Mouse (Mus musculus) neural tube, embryonic 14.5 days (tissue): ENCODE measurements at regions not wholly inside any gene's neighbourhood (a gene's known extent, or its start where the extent isn't known, plus 50 kb on each side); places are given as distances from the start of the nearest gene placed in this dataset.
"Not testable (repeated sequence)": the region's sequence is repeated elsewhere in the genome, so short reads cannot be mapped to it uniquely, and the experiment has no call there.

Experiments
- ATAC-seq: fragments of 200-750 bp; cut with Nextera tagmentation; 2 replicates; pipeline ENCODE4 v1.8.0; 2017; ENCODE audit warnings: low read depth, mild to moderate bottlenecking, moderate TSS enrichment, moderate library complexity
- H3K27ac ChIP-seq: fragments of 300-500 bp; sonication (generic); 2 replicates; pipeline ENCODE4 v1.5.1; 2014; ENCODE audit warnings: low read depth, mild to moderate bottlenecking, control low read depth, low read length, moderate library complexity, mixed read lengths
- H3K27me3 ChIP-seq: fragments of 300-500 bp; sonication (generic); 2 replicates; pipeline ENCODE4 v1.6.1; 2014; ENCODE audit warnings: low read length; ENCODE audit not compliant: control insufficient read depth, insufficient read depth
- H3K36me3 ChIP-seq: fragments of 300-500 bp; sonication (generic); 2 replicates; pipeline ENCODE4 v1.6.1; 2014; ENCODE audit warnings: low read length, mixed read lengths; ENCODE audit not compliant: control insufficient read depth, insufficient read depth
- H3K4me1 ChIP-seq: fragments of 300-500 bp; sonication (generic); 2 replicates; pipeline ENCODE4 v1.6.1; 2014; ENCODE audit warnings: low read length; ENCODE audit not compliant: control insufficient read depth, insufficient read depth
- H3K4me2 ChIP-seq: fragments of 300-500 bp; sonication (generic); 2 replicates; pipeline ENCODE4 v1.6.1; 2014; ENCODE audit warnings: mild to moderate bottlenecking, low read depth, low read length, control low read depth
- H3K4me3 ChIP-seq: fragments of 300-500 bp; sonication (generic); 2 replicates; pipeline ENCODE4 v1.5.1; 2014; ENCODE audit warnings: low read depth, low read length, control low read depth, mixed read lengths
- H3K9ac ChIP-seq: fragments of 300-500 bp; sonication (generic); replicated peaks from 2 replicates; pipeline ENCODE4 v1.6.1; 2014; ENCODE audit warnings: low read depth, mild to moderate bottlenecking, control low read depth, low read length, mixed read lengths
- H3K9me3 ChIP-seq: fragments of 300-500 bp; sonication (generic); 2 replicates; pipeline ENCODE4 v1.6.1; 2016; ENCODE audit warnings: low read length; ENCODE audit not compliant: control insufficient read depth
- WGBS: fragments of 180-500 bp; shearing (Covaris S2); extraction: QIAGEN DNeasy Blood & Tissue Kit; methylation state at CpG from one replicate; pipeline ENCODE4 v1.1.7; 2014; 5-methylcytosine and 5-hydroxymethylcytosine counted together

DNA sequence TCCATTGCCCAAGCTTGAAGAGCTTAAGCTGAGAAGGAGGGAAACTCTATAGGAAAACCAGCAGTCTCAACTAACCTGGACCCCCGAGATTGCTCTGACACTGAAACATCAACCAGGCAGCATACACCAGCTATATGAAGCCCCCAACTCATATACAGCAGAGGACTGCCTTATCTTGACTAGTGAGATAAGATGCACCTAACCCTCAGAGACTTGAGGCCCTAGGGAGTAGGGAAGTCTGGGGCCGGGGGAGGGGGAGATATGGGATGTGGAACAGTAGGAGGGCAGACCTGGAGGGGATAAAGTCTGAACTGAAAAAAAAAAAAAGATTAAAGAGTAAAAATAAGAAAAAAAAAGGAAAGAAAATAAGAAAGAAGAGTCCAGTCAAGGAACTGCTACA is 540.5 kb upstream of the Pkdcc start:
- no peaks in the 10 kb centered on the region for H3K4me1 ChIP-seq
- H3K36me3 ChIP-seq, result no peaks in the 10 kb centered on the region
- H3K9ac ChIP-seq, result no peak overlapping the region
- no peaks in the 10 kb centered on the region for H3K27me3 ChIP-seq
- no peaks in the 10 kb centered on the region for H3K9me3 ChIP-seq
- WGBS, result 91% methylated on average over 2 of the region's 2 CpGs
- ATAC-seq, result no peak
- no peak overlapping the region for H3K4me2 ChIP-seq
- H3K27ac ChIP-seq, result no peak overlapping the region
- no peak overlapping the region for H3K4me3 ChIP-seq

DNA sequence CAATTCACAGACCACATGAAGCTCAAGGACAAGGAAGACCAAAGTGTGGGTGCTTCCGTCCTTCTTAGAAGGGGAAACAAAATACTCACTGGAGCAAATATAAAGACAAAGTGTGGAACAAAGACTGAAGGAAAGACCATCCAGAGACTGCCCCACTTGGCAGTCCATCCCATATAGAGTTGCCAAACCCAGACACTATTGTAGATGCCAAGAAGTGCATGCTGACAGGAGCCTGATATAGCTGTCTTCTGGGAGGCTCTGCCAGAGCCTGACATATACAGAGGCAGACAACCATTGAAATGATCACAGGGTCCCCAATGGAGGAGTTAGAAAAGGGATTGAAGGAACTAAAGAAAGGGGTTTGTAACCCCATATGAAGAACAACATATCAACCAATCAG is 548.5 kb upstream of the Pkdcc start:
- not testable (repeated sequence) for H3K4me3 ChIP-seq, H3K27ac ChIP-seq, H3K9ac ChIP-seq, H3K9me3 ChIP-seq, ATAC-seq, H3K27me3 ChIP-seq, H3K4me1 ChIP-seq, H3K36me3 ChIP-seq, H3K4me2 ChIP-seq
- whole genome bisulfite sequencing, result 83% methylated on average over 1 of the region's 1 CpGs

- H3K4me1 ChIP-seq, result no peaks in the 10 kb centered on the region
These were observed 550.7 kb upstream of the Pkdcc start for GRCm38 (mm10) chr17:82664352-82664751.

DNA sequence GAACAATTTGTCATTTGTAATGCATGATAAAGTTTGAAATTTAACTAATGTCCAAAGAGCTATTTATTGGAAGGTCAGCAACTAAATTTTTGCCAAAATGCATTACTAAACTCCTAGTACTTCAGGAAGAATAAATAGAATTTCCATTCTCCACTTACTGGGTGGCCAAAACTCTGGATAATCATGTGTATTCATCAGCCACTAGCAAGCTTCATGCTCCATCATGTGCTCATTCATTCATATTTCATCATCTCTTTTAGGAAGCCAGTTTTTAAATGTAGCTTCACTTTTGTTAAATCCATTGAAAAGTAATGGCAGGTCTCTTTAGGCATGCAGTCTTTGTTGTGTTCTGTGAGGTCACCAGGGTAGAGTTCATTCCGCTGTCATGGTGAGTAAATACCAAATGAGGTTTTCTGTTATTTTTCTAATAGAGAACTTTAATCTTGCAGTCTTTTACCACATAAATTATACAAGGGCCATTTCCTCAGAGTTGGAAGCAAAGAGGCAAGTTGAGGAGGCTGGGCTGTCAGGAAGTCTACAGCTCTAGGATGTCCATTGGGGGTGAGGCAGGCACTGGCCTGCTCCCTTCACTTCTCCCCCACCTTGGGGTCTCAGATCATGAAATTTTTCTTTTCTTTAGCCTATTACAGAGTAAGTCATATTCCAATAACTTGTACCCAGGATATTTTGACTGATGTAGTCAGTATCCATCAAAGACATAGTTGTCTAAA is 578.5 kb upstream of the Pkdcc start:
- H3K4me2 ChIP-seq, result no peak overlapping the region
- WGBS, result 91% methylated on average over 1 of the region's 1 CpGs

More at GRCm38 (mm10) chr17:82664352-82664751, 550.7 kb upstream of the Pkdcc start:
- Histone ChIP-seq H3K36me3 (no peaks in the 10 kb centered on the region), H3K9ac (no peak overlapping the region), H3K27me3 (no peaks in the 10 kb centered on the region), H3K27ac (no peak overlapping the region), H3K9me3 (no peaks in the 10 kb centered on the region), H3K4me2 (no peak overlapping the region), H3K4me3 (no peak overlapping the region)
- WGBS, result 87% methylated on average over 6 of the region's 6 CpGs
- ATAC-seq, result no peak

DNA sequence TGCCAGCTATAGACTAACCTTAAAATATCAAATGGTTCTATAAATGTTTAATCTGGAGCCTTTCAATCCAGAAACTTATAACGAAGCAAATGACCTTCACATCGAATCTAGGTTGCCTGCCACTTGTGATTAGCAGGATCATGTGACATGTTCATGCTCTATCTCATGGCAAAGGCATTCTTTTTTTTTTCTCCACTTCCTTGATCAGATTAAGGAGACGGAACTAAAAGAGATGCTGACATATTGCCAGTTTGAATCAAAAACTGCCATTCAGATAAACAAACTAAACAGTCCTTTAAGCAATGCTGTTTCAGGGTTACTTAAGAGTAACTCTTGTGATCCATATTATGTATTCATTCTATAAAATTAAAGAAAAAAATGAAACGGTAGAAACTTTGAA is 579.2 kb upstream of the Pkdcc start:
- H3K9ac ChIP-seq, result no peak overlapping the region
- H3K27ac ChIP-seq, result no peak overlapping the region
- no peaks in the 10 kb centered on the region for H3K27me3 ChIP-seq
- H3K9me3 ChIP-seq, result no peaks in the 10 kb centered on the region
- H3K4me1 ChIP-seq, result no peaks in the 10 kb centered on the region
- H3K4me3 ChIP-seq, result no peak overlapping the region
- no peak overlapping the region for H3K4me2 ChIP-seq
- 82% methylated on average over 4 of the region's 4 CpGs for WGBS
- no peaks in the 10 kb centered on the region for H3K36me3 ChIP-seq
- ATAC-seq, result no peak

More for the DNA sequence above, 578.5 kb upstream of the Pkdcc start:
- no peaks in the 10 kb centered on the region for H3K36me3 ChIP-seq
- no peak for ATAC-seq
- H3K4me1 ChIP-seq, result no peaks in the 10 kb centered on the region
- no peak overlapping the region for H3K4me3 ChIP-seq
- H3K9me3 ChIP-seq, result no peaks in the 10 kb centered on the region
- H3K27me3 ChIP-seq, result no peaks in the 10 kb centered on the region
- no peak overlapping the region for H3K9ac ChIP-seq
- no peak overlapping the region for H3K27ac ChIP-seq

DNA sequence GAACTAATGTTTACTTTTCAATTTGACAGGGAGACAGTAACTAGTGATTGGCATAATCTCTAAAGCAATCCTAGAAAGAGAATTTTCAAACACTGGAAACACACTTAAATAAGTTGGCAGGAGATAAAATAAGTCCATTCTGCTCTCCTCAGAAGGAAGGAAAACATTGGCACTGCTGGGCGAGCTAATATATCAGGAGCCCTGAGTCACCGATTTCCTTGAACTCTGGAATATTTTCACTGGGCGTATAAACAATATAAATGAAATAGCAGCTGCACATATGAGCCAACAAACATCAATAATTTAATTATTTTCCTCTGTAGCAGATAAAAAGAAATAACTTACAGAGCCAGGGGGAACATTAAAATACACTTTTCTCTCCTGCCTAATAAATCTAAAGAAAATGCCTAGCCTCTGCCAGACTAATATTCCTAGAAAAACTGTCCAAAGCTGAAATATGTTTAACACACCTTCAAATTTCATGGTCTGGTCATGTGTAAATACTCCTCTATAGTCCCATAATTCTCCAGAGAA is 608.4 kb upstream of the Pkdcc start:
- no peaks in the 10 kb centered on the region for H3K36me3 ChIP-seq
- no peak overlapping the region for H3K4me2 ChIP-seq
- H3K9ac ChIP-seq, result no peak overlapping the region
- ATAC-seq, result no peak
- no peak overlapping the region for H3K27ac ChIP-seq
- no peaks in the 10 kb centered on the region for H3K27me3 ChIP-seq
- WGBS, result 66% methylated on average over 3 of the region's 3 CpGs
- H3K4me1 ChIP-seq, result no peaks in the 10 kb centered on the region
- no peak overlapping the region for H3K4me3 ChIP-seq
- no peaks in the 10 kb centered on the region for H3K9me3 ChIP-seq

GRCm38 (mm10) chr17:82583801-82584200 is 631.3 kb upstream of the Pkdcc start:
- no peaks in the 10 kb centered on the region for H3K4me1 ChIP-seq
- no peak overlapping the region for H3K4me2 ChIP-seq
- H3K9ac ChIP-seq, result no peak overlapping the region
- ATAC-seq, result no peak
- H3K9me3 ChIP-seq, result no peaks in the 10 kb centered on the region
- no peaks in the 10 kb centered on the region for H3K27me3 ChIP-seq
- no peaks in the 10 kb centered on the region for H3K36me3 ChIP-seq
- H3K27ac ChIP-seq, result no peak overlapping the region
- H3K4me3 ChIP-seq, result no peak overlapping the region
- 45% methylated on average over 2 of the region's 2 CpGs for WGBS

- Histone ChIP-seq H3K27me3 (no peaks in the 10 kb centered on the region), H3K4me1 (no peaks in the 10 kb centered on the region), H3K36me3 (no peaks in the 10 kb centered on the region), H3K4me2 (no peak overlapping the region), H3K27ac (no peak overlapping the region), H3K9me3 (no peaks in the 10 kb centered on the region), H3K9ac (no peak overlapping the region), H3K4me3 (no peak overlapping the region)
- 84% methylated on average over 5 of the region's 5 CpGs for WGBS
- ATAC-seq, result no peak
These were observed 681.6 kb upstream of the Pkdcc start for GRCm38 (mm10) chr17:82533521-82533920.

DNA sequence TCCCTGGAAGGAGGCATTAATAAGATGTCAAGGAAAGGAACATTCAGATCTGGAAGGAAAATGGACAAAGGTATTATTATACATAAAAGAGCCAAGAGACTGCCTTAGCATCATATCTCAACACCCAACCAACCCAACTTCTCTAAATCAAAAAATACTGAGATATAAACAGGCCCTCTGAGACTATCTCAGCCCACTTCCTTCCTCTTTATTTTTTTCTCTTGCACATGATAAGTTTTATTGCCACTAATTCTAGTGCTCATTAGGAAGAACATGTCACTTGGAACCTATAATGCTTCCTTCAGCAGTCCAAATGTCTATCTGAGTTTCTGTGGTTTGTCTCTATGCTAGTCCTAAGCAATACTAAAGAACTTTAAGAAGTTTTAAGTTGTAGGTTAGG is 697.0 kb upstream of the Pkdcc start:
- Histone ChIP-seq H3K36me3 (no peaks in the 10 kb centered on the region), H3K9ac (no peak overlapping the region), H3K4me2 (no peak overlapping the region), H3K9me3 (no peaks in the 10 kb centered on the region), H3K4me1 (no peaks in the 10 kb centered on the region), H3K27ac (no peak overlapping the region), H3K4me3 (no peak overlapping the region), H3K27me3 (no peaks in the 10 kb centered on the region)
- ATAC-seq, result no peak
